Mouse (Mus musculus) bone marrow, adult 2 months (tissue): Measurements from ENCODE around the gene Lsg1.

ENCODE experiments used
- CTCF ChIP-seq: fragments of 200-500 bp; IDR thresholded peaks from 2 replicates; pipeline ENCODE4 v1.5.1; 2011; ENCODE audit warnings: low read length, control low read depth; ENCODE audit not compliant: control insufficient read depth, insufficient read depth
- POLR2A ChIP-seq: fragments of 200-500 bp; IDR thresholded peaks from 2 replicates; pipeline ENCODE4 v1.6.1; 2011; ENCODE audit warnings: low read depth, mild to moderate bottlenecking, control low read depth, low read length, borderline replicate concordance; ENCODE audit not compliant: control insufficient read depth

DNA sequence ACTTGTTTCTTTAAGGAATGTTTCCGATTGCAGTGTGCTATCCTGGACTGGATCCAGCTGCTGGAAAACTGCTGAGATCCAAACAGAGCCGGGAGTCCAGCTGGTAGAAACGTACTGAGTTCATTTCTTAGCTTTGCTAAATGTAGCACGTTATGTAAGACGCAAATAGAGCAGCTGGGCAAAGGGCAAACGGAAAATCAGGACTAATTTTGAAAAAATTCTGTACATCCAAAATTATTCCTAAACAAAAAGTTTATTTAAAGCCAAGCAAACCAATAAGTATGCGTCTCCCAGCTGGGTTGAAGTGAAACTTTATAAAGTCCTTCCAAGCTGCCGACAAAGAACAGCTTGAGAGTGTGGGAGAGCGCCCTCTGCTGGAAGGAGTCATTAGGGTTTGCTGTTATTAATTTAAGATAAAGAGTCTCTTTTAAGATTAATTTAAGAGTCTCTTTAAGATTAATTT is 67.0 kb downstream of the Lsg1 start:
- peak; percentile 81 for TF ChIP-seq CTCF
- TF ChIP-seq POLR2A, result no peak
